Mouse (Mus musculus): ENCODE data around the gene Gm42957. TPM values are rescaled to one million over a fixed set of nuclear protein-coding genes. Genes with fewer than 3 reads are reported as not detected.
"Not testable (repeated sequence)": the region's sequence is repeated elsewhere in the genome, so short reads cannot be mapped to it uniquely, and the experiment has no call there.

Gm42957 gene
- polyA plus RNA-seq, 1 experiment from 2014 or later: not detected

DNA sequence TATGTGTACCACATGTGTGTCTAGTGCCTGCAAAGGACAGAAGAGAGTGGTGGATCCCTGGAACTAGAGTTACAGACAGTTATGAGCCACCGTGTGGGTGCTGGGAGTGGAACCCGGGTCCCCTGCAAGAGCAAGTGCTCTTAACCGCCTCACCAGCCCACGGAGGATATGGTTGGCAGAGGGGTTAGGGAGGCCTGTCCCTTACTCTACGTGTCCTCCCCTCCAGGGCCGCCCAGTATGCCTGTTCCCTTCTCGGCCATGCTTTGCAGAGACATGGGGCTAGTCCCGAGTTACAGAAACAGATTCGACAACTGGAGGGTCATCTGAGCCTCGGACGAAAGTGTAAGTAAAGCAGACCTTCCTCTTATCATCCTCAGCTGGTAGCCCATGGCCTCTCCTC is 1.2 kb downstream of the Gm42957 start:
- Histone ChIP-seq H3K4me2 (ENCODE audit: low read depth, low read length) (peak overlapping the region; percentile 91), H3K36me3 (ENCODE audit: control insufficient read depth, insufficient read depth, low read length) (peaks cover 21% of the 10 kb centered on the region), H3K4me3 (ENCODE audit: low read depth, low read length) (peak overlapping the region; percentile 90), H3K9ac (replicated peaks; ENCODE audit: low read depth, low read length) (no peak overlapping the region), H3K4me1 (ENCODE audit: control insufficient read depth, insufficient read depth, low read length) (peaks cover 11% of the 10 kb centered on the region; the same call in 1 of the 2 replicates), H3K27ac (ENCODE audit: low read depth, low read length) (no peak overlapping the region), H3K27me3 (ENCODE audit: control insufficient read depth, insufficient read depth, low read length) (no peaks in the 10 kb centered on the region), H3K9me3 (ENCODE audit: control insufficient read depth, low read length) (no peaks in the 10 kb centered on the region)
- no peak for ATAC-seq (ENCODE audit: low read depth)
- WGBS: 73% methylated on average over 11 of the region's 11 CpGs

DNA sequence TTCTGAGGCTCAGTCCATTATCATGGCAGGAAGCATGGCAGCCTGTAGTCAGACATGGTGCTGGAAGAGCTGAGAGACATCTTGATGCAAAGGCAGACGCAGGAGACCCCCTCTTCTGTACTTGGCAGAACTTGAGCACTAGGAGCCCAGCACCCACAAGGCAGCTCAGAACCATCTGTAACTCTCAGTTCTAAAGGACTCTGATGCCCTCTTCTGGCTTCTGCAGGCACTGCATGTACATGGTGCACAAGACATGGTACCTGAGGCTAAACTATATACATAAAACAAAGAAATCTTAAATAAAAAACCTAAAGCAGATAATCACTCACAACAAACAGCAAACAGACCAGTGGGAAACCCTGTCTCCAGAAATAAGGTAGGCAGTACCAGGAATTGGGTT is 3.9 kb downstream of the Gm42957 start:
- Histone ChIP-seq H3K27me3 (ENCODE audit: control insufficient read depth, insufficient read depth, low read length) (no peaks in the 10 kb centered on the region), H3K36me3 (ENCODE audit: control insufficient read depth, insufficient read depth, low read length) (peaks cover 17% of the 10 kb centered on the region), H3K27ac (ENCODE audit: low read depth, low read length) (no peak overlapping the region), H3K4me1 (ENCODE audit: control insufficient read depth, insufficient read depth, low read length) (peaks cover 11% of the 10 kb centered on the region; the same call in 1 of the 2 replicates), H3K4me3 (ENCODE audit: low read depth, low read length) (no peak overlapping the region), H3K9ac (replicated peaks; ENCODE audit: low read depth, low read length) (no peak overlapping the region), H3K4me2 (ENCODE audit: low read depth, low read length) (no peak overlapping the region), H3K9me3 (ENCODE audit: control insufficient read depth, low read length) (no peaks in the 10 kb centered on the region)
- no peak for ATAC-seq (ENCODE audit: low read depth)
- 81% methylated on average over 1 of the region's 1 CpGs for WGBS

GRCm38 (mm10) chr3:96645018-96645649 is 9.9 kb downstream of the Gm42957 start, which contains the start of gene Itga10:
Itga10 (plus strand) TSS chr3:96645584.
- 74% methylated on average over 7 of the region's 7 CpGs for WGBS
- Histone ChIP-seq H3K9me3 (ENCODE audit: control insufficient read depth, low read length) (no peaks in the 10 kb centered on the region), H3K36me3 (ENCODE audit: control insufficient read depth, insufficient read depth, low read length) (peaks cover 13% of the 10 kb centered on the region)

DNA sequence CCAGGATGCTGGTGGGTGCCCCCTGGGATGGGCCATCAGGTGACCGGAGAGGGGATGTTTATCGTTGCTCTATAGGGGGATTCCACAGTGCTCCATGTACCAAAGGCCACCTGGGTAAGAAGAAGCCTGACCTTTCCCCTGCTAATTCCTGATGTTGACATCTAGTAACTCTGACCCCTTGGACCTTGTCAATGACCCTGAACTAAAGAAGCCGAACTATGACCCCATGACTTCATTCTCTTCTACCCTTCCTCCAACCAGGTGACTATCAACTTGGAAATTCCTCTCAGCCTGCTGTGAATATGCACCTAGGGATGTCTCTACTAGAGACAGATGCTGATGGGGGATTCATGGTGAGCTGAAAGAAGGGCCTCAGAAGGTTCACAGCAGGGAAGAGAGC is 12.1 kb downstream of the Gm42957 start:
- H3K4me1 ChIP-seq (ENCODE audit: control insufficient read depth, insufficient read depth, low read length): no peaks in the 10 kb centered on the region
- 90% methylated on average over 3 of the region's 3 CpGs for WGBS
- H3K4me2 ChIP-seq (ENCODE audit: low read depth, low read length): no peak overlapping the region
- no peak overlapping the region for H3K27ac ChIP-seq (ENCODE audit: low read depth, low read length)
- no peaks in the 10 kb centered on the region for H3K9me3 ChIP-seq (ENCODE audit: control insufficient read depth, low read length)
- H3K27me3 ChIP-seq (ENCODE audit: control insufficient read depth, insufficient read depth, low read length): no peaks in the 10 kb centered on the region
- no peak for ATAC-seq (ENCODE audit: low read depth)
- H3K4me3 ChIP-seq (ENCODE audit: low read depth, low read length): no peak overlapping the region
- H3K9ac ChIP-seq (replicated peaks; ENCODE audit: low read depth, low read length): no peak overlapping the region
- peaks cover 13% of the 10 kb centered on the region for H3K36me3 ChIP-seq (ENCODE audit: control insufficient read depth, insufficient read depth, low read length)

More at GRCm38 (mm10) chr3:96645018-96645649, 9.9 kb downstream of the Gm42957 start, which contains the start of gene Itga10:
- H3K27ac ChIP-seq (ENCODE audit: low read depth, low read length): no peak within 1 kb of the TSS
- ATAC-seq (ENCODE audit: low read depth): no peak
- no peak within 1 kb of the TSS for H3K4me2 ChIP-seq (ENCODE audit: low read depth, low read length)
- no peak within 1 kb of the TSS for H3K9ac ChIP-seq (replicated peaks; ENCODE audit: low read depth, low read length)
- no peaks in the 10 kb centered on the region for H3K27me3 ChIP-seq (ENCODE audit: control insufficient read depth, insufficient read depth, low read length)
- no peak within 1 kb of the TSS for H3K4me3 ChIP-seq (ENCODE audit: low read depth, low read length)
- no peaks in the 10 kb centered on the region for H3K4me1 ChIP-seq (ENCODE audit: control insufficient read depth, insufficient read depth, low read length)

DNA sequence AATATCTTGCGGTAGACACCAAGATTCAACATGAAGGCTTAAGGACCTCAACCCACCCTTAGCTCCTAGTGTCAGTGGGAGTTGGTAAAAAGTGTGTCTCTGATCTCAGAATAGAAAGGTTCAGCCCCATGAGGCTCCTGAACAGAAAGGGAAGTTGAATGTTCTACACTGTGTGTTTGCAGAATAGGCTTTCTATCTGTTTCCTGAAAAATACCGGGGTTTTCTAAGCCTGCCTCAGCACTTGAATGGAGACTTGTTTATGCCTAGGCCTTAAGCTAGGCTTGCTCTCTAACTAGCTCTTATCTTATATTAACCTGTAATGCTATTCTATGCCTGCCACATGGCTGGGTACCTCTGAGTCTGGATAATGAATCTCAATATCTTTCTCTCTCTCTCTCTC is 25.6 kb downstream of the Gm42957 start:
- no peak overlapping the region for H3K27ac ChIP-seq (ENCODE audit: low read depth, low read length)
- WGBS: 91% methylated on average over 2 of the region's 2 CpGs
- H3K4me2 ChIP-seq (ENCODE audit: low read depth, low read length): no peak overlapping the region
- H3K9me3 ChIP-seq (ENCODE audit: control insufficient read depth, low read length): no peaks in the 10 kb centered on the region
- no peaks in the 10 kb centered on the region for H3K27me3 ChIP-seq (ENCODE audit: control insufficient read depth, insufficient read depth, low read length)
- H3K36me3 ChIP-seq (ENCODE audit: control insufficient read depth, insufficient read depth, low read length): no peaks in the 10 kb centered on the region
- no peak for ATAC-seq (ENCODE audit: low read depth)
- no peak overlapping the region for H3K4me3 ChIP-seq (ENCODE audit: low read depth, low read length)
- H3K9ac ChIP-seq (replicated peaks; ENCODE audit: low read depth, low read length): no peak overlapping the region
- H3K4me1 ChIP-seq (ENCODE audit: control insufficient read depth, insufficient read depth, low read length): 0 out of 2 replicates have a peak, but pooled peaks cover 2% of the 10 kb centered on the region

- WGBS: 42% methylated on average over 8 of the region's 8 CpGs
- Histone ChIP-seq H3K27ac (ENCODE audit: low read depth, low read length) (peak overlapping the region; percentile 12; the same call in 1 of the 2 replicates), H3K27me3 (ENCODE audit: control insufficient read depth, insufficient read depth, low read length) (no peaks in the 10 kb centered on the region), H3K9me3 (ENCODE audit: control insufficient read depth, low read length) (no peaks in the 10 kb centered on the region), H3K4me1 (ENCODE audit: control insufficient read depth, insufficient read depth, low read length) (0 out of 2 replicates have a peak, but pooled peaks cover 2% of the 10 kb centered on the region), H3K4me2 (ENCODE audit: low read depth, low read length) (peak overlapping the region; percentile 55), H3K4me3 (ENCODE audit: low read depth, low read length) (no peak overlapping the region), H3K36me3 (ENCODE audit: control insufficient read depth, insufficient read depth, low read length) (no peaks in the 10 kb centered on the region), H3K9ac (replicated peaks; ENCODE audit: low read depth, low read length) (0 out of 2 replicates have a peak overlapping the region, but pooled peaks have one; percentile 3)
- ATAC-seq (ENCODE audit: low read depth): no peak
These were observed 27.6 kb downstream of the Gm42957 start for GRCm38 (mm10) chr3:96662731-96663316.

- H3K27ac ChIP-seq (ENCODE audit: low read depth, low read length): peak overlapping the region; percentile 12; the same call in 1 of the 2 replicates
- 5% methylated on average over 17 of the region's 18 CpGs for WGBS
- no peaks in the 10 kb centered on the region for H3K36me3 ChIP-seq (ENCODE audit: control insufficient read depth, insufficient read depth, low read length)
- 0 out of 2 replicates have a peak, but pooled peaks cover 2% of the 10 kb centered on the region for H3K4me1 ChIP-seq (ENCODE audit: control insufficient read depth, insufficient read depth, low read length)
- 0 out of 2 replicates have a peak overlapping the region, but pooled peaks have one; percentile 3 for H3K9ac ChIP-seq (replicated peaks; ENCODE audit: low read depth, low read length)
- ATAC-seq (ENCODE audit: low read depth): peak; percentile 80; the same call in 1 of the 2 replicates
- peak overlapping the region; percentile 24; the same call in 1 of the 2 replicates for H3K4me3 ChIP-seq (ENCODE audit: low read depth, low read length)
- H3K9me3 ChIP-seq (ENCODE audit: control insufficient read depth, low read length): no peaks in the 10 kb centered on the region
- H3K27me3 ChIP-seq (ENCODE audit: control insufficient read depth, insufficient read depth, low read length): no peaks in the 10 kb centered on the region
- peak overlapping the region; percentile 55 for H3K4me2 ChIP-seq (ENCODE audit: low read depth, low read length)
These were observed 28.4 kb downstream of the Gm42957 start for GRCm38 (mm10) chr3:96663432-96664239.

GRCm38 (mm10) chr3:96665732-96666363 is 30.6 kb downstream of the Gm42957 start:
- not testable (repeated sequence) for H3K4me1 ChIP-seq (ENCODE audit: control insufficient read depth, insufficient read depth, low read length); H3K9me3 ChIP-seq (ENCODE audit: control insufficient read depth, low read length); H3K36me3 ChIP-seq (ENCODE audit: control insufficient read depth, insufficient read depth, low read length); H3K4me2 ChIP-seq (ENCODE audit: low read depth, low read length); H3K27me3 ChIP-seq (ENCODE audit: control insufficient read depth, insufficient read depth, low read length); H3K9ac ChIP-seq (replicated peaks; ENCODE audit: low read depth, low read length); H3K4me3 ChIP-seq (ENCODE audit: low read depth, low read length); H3K27ac ChIP-seq (ENCODE audit: low read depth, low read length); ATAC-seq (ENCODE audit: low read depth)
- 84% methylated on average over 7 of the region's 7 CpGs for WGBS

Measured in neural tube, embryonic 14.5 days (tissue).